Mouse (Mus musculus): ENCODE measurements around the gene Hmgcr.
"Not testable (repeated sequence)": the region's sequence is repeated elsewhere in the genome, so short reads cannot be mapped to it uniquely, and the experiment has no call there.

Gene Hmgcr

GRCm38 (mm10) chr13:96664419-96664974 is 6.2 kb downstream of the Hmgcr start:
- no peak for DNase-seq

GRCm38 (mm10) chr13:96663120-96663519 is 7.6 kb downstream of the Hmgcr start:
- not testable (repeated sequence) for DNase-seq

DNA sequence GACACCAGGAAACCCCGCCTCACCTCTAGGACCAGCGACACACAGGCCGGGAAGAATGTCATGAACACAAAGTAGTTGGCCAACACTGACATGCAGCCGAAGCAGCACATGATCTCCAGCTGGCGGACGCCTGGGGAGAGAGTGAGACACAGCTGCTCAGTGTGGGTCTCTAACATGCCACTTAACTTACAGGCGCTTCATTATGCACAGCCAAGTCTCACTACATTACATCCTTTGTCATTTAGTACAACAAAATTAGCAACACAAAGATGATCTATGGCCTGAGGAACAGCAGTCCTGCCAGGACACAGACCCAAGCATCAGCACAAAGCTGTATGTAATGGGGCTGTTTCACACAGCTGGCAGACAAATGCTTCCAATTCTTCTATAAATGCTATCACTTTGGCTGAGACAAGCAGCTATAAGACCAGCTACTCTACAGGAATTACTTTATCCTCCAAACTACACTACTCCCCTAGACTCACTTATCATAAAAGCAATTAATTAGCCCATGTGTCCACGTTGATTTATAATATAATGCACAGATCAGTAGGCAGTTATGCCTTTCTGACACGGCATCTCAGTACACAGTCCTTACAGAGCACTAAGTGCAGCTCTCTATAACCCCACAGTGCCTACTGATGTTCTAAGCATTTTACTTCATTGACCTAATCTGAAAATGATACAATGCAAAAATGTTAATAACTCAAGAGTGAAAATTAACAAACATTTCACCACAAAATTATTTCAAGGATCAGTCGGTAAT is 10.5 kb downstream of the Hmgcr start:
- peak; percentile 20 for DNase-seq

GRCm38 (mm10) chr13:96658936-96659335 is 11.8 kb downstream of the Hmgcr start:
- no peak for DNase-seq

DNA sequence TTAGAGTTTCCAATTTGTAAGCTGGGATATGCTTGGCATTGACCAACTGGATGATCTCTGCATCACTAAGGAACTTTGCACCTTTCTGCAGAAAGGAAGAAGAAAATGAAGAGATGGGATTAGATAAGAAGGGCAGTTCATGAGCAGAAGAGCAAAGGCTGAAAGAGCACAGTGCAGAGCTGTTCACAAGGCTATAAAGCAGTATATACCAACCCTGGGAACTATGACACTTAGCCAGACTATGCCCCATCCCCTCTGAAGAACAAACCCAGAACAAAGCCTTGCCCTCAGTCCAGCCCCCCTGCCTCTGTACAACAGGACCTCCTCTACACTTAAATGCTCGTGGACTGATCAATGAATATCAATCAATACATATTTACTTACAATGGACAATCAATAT is 14.1 kb downstream of the Hmgcr start:
- DNase-seq = no peak

DNA sequence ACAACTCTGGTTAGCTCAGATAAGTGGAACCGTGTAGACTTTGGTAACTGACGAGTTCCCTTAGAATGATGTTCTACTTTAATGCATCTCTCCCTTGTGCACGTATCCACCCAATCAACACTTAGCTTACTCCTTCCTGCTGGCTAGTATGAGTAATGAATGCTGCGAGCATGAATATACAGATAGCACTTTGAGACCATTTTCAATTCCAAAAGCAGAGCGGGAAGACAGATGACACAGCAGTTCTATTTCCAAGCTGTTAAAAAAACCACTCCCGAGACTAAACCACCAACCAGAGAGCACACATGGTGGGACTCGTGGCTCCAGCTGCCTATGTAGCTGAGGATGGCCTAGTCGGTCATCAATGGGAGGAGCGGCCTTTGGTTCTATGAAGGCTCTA is 17.7 kb downstream of the Hmgcr start:
- DNase-seq = no peak

- DNase-seq = no peak
Observed at GRCm38 (mm10) chr13:96645822-96646221, 24.9 kb downstream of the Hmgcr start.

- no peak for DNase-seq
Observed at GRCm38 (mm10) chr13:96644168-96644567, 26.6 kb downstream of the Hmgcr start.

- no peak for DNase-seq
Observed at GRCm38 (mm10) chr13:96630396-96630795, 40.3 kb downstream of the Hmgcr start.

DNA sequence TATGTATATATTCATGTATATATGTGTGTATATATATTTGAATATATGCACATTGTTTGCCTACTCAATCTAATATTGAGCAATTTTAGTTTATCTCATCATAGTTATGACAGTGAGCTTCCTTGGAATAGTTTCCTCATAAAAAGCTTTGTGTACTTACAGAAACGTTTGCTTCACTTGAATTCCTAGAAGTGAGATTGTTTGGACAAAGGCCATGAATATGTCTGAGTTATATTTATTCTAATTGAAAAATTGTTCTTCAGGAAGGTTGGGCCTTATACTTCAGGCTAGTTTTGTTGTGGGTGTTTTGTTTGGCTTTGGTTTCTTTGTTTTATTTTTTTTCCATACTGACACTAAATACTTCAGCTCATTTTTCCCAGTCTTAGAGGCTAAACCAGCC is 49.8 kb downstream of the Hmgcr start:
- no peak for DNase-seq

DNA sequence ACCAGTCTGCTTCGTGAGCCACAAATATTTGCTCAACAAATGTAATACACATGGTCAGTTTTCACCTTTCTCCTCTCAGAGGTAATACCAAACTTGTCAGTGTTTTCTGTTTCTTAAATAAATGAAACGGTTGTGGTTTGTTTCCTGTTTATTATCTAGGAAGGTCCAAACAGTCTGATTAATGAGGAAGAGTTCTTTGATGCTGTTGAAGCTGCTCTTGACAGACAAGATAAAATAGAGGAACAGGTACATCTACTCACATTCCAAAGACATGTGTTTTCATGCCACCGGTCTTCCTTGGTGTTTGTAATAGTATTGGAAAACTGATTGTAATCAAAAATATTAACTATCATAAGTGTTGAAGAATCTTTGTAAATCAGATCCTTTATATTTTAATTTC is 56.1 kb downstream of the Hmgcr start:
- no peak for DNase-seq

DNA sequence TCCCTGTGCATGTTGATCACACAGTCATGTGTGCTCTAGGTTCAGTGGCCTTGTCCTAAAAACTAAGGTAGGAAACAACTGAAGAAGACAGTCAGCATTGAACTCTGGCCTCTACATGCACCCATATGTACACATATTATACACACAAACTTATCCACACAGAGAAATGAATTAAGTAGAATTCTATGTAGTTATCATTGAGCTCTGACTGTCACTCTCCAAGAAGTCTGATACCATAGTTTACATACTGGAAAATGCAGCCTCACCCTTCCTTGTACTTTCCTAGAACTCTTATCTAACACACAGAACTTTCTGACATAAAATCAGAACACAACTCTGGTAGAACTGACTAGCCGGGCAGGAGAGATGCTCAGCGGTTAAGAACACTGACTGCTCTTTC is 66.5 kb downstream of the Hmgcr start:
- no peak for DNase-seq

GRCm38 (mm10) chr13:96599182-96599581 is 71.6 kb downstream of the Hmgcr start:
- no peak for DNase-seq

Data from kidney, postnatal 14 days (tissue).